Mouse (Mus musculus): ENCODE measurements around the gene Htatip2. TPM values are rescaled to one million over a fixed set of nuclear protein-coding genes. Genes with fewer than 3 reads are reported as not detected.

Htatip2 gene
- polyA plus RNA-seq, 1 experiment, result 2.9 TPM

DNA sequence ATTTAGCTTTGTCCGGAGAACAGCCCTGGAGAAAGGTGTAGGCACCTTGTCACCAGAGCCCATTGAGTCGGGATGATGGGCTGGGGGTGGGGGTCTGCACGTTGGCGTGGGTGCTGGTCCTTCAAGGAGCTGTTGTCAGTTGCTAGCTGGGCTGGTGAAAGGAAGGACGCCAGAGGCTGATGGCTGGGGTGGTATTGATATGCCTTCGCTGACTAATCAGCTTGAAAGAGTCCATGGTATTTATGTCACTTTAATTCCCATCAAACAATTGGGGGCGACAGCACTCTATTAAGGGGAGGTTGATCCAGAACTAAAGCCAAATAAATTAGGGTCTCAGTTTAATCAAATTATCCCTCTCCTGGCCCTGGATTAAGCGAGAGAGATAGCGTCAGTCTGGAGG lies 9.6 kb downstream of the Htatip2 start:
- Histone ChIP-seq H3K27me3 (ENCODE audit: control insufficient read depth, insufficient read depth, insufficient read length) (no peaks in the 10 kb centered on the region), H3K4me3 (no peak overlapping the region), H3K79me2 (ENCODE audit: control insufficient read depth, insufficient read depth) (no peaks in the 10 kb centered on the region), H3K4me2 (ENCODE audit: low read depth) (no peak overlapping the region), H3ac (ENCODE audit: control insufficient read depth, insufficient read length) (no peak overlapping the region), H3K36me3 (ENCODE audit: control insufficient read depth, insufficient read depth) (no peaks in the 10 kb centered on the region)
- TF ChIP-seq REST (IDR thresholded peaks at IDR 0.05; ENCODE audit: insufficient read depth, insufficient read length) (no peak), TCF12 (IDR thresholded peaks at IDR 0.05; ENCODE audit: insufficient read depth, poor library complexity, severe bottlenecking) (no peak), MYOG (IDR thresholded peaks at IDR 0.05; ENCODE audit: control insufficient read depth in 1 of 3, insufficient read depth in 1 of 3, insufficient read length in 2 of 3, low read depth in 2 of 3) (no peak), USF1 (IDR thresholded peaks at IDR 0.05; ENCODE audit: low read depth) (no peak), SRF (IDR thresholded peaks at IDR 0.05; ENCODE audit: control insufficient read depth, insufficient read length, low read depth) (no peak)

DNA sequence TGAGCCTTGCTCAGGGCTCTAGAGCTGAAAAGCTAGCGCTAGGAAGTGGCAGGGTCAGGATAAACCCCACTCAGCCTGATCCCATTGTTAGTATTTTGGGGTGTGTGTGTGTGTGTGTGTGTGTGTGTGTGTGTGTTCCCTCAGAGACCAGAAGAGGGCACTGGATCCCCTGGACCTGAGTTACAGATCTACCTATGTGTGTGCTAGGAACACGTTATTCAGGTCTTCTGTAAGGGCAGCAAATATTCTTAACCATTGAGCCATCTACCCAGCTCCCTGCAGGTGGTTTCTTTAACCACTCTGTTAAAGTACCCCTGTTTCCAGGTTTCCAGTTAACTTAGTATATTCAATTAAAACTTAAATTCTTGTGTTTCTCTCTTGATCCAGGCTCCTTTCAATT lies 15.5 kb downstream of the Htatip2 start:
- H3K4me3 ChIP-seq, result no peak overlapping the region
- TF ChIP-seq CEBPB (IDR thresholded peaks at IDR 0.05; ENCODE audit: insufficient read depth, poor library complexity, severe bottlenecking) (no peak), SRF (IDR thresholded peaks at IDR 0.05; ENCODE audit: control insufficient read depth, insufficient read length, low read depth) (no peak), E2F4 (IDR thresholded peaks at IDR 0.05; ENCODE audit: insufficient read depth) (no peak), MYOG (IDR thresholded peaks at IDR 0.05; ENCODE audit: control insufficient read depth in 1 of 3, insufficient read depth in 1 of 3, insufficient read length in 2 of 3, low read depth in 2 of 3) (no peak), MYOD1 (IDR thresholded peaks at IDR 0.05; ENCODE audit: control insufficient read depth in 1 of 3, insufficient read length in 2 of 3, low read depth in 2 of 3) (no peak), USF1 (IDR thresholded peaks at IDR 0.05; ENCODE audit: low read depth) (no peak), TCF3 (IDR thresholded peaks at IDR 0.05; ENCODE audit: insufficient read length, low read depth) (no peak), TCF12 (IDR thresholded peaks at IDR 0.05; ENCODE audit: insufficient read depth, poor library complexity, severe bottlenecking) (no peak)
- no peaks in the 10 kb centered on the region for H3K36me3 ChIP-seq (ENCODE audit: control insufficient read depth, insufficient read depth)
- H3K79me2 ChIP-seq (ENCODE audit: control insufficient read depth, insufficient read depth), result peaks cover 2% of the 10 kb centered on the region
- no peak overlapping the region for H3K4me2 ChIP-seq (ENCODE audit: low read depth)
- H3K27me3 ChIP-seq (ENCODE audit: control insufficient read depth, insufficient read depth, insufficient read length), result no peaks in the 10 kb centered on the region
- H3ac ChIP-seq (ENCODE audit: control insufficient read depth, insufficient read length), result no peak overlapping the region

DNA sequence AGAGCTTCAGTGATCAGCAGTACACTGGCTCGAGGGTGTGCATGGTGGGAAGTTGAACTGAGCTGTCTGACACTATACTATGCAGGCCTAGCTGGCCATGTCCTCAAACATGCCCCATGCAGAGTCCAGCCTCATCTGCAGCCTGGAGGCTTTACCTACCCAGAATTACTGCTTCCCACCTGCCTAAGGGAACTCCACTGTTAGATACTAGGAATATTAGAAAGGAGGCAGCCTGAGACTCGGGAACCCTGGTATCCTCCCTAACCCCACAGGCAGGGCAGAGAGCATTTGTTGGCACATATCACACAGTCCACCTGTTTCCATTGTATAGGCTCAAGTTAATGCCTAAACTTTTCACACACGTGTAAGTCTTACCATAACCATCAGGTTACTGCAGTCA lies 18.7 kb downstream of the Htatip2 start:
- H3K4me2 ChIP-seq (ENCODE audit: low read depth), result no peak overlapping the region

DNA sequence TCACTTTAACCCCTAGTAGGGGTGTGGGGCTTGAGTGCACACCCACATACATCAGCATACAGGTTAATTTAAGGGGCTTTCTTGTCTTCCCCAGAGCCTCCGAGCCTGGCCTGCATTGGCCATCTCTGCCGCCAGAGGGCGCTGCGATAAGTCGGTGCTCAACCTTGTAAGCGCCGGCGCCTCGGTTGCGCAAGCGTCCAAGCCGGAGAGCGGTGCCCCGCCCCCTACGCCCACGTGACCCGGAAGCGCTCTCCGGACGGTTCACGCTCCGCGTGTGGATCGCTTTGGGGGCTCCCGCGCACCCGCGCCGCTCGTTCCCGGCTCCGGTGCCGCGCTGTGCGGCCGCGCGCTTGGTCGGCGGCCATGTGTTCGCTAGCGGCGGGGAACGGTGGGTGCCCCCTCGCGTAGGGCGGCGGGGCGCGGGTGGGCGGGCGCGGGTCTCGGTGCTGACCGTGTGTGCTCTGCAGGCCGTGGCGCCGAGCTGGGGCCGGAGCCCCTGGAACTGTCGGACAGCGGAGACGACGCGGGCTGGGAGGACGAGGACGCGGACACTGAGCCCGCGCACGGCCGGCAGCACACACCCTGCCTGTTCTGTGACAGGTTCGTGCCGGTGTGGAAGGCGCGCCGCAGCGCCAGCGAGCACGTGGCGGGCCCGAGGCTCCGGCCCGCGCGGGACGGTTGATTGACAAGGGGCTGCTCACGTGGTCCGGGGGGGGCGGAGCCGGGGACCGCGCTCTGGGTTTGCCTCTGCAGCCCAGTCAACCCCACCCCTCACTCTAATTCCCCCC lies 19.4 kb downstream of the Htatip2 start, which contains the start of gene Prmt3:
TSS of gene Prmt3 (plus strand) at position 233 of the 788 bp plus-strand sequence.
- Histone ChIP-seq H3K79me2 (ENCODE audit: control insufficient read depth, insufficient read depth) (peaks cover 6% of the 10 kb centered on the region), H3K36me3 (ENCODE audit: control insufficient read depth, insufficient read depth) (peaks cover 4% of the 10 kb centered on the region), H3K4me2 (ENCODE audit: low read depth) (peak within 1 kb of the TSS; percentile 63), H3ac (ENCODE audit: control insufficient read depth, insufficient read length) (peak within 1 kb of the TSS; percentile 97), H3K4me3 (peak within 1 kb of the TSS; percentile 10), H3K27me3 (ENCODE audit: control insufficient read depth, insufficient read depth, insufficient read length) (no peaks in the 10 kb centered on the region)
- TF ChIP-seq CEBPB (IDR thresholded peaks at IDR 0.05; ENCODE audit: insufficient read depth, poor library complexity, severe bottlenecking), result peak; percentile 98
- TF ChIP-seq POLR2A (IDR thresholded peaks at IDR 0.05; ENCODE audit: insufficient read length, low read depth), result peak; percentile 72
- peak in 1 of 3 experiments; percentile 6 for TF ChIP-seq MYOD1 (IDR thresholded peaks at IDR 0.05; ENCODE audit: control insufficient read depth in 1 of 3, insufficient read length in 2 of 3, low read depth in 2 of 3)
- TF ChIP-seq USF1 (IDR thresholded peaks at IDR 0.05; ENCODE audit: low read depth), result peak; percentile 89
- no peak for TF ChIP-seq POLR2AphosphoS2 (IDR thresholded peaks at IDR 0.05; ENCODE audit: insufficient read length, low read depth)
- peak in 1 of 3 experiments; percentile 39 for TF ChIP-seq MYOG (IDR thresholded peaks at IDR 0.05; ENCODE audit: control insufficient read depth in 1 of 3, insufficient read depth in 1 of 3, insufficient read length in 2 of 3, low read depth in 2 of 3)
- TF ChIP-seq REST (IDR thresholded peaks at IDR 0.05; ENCODE audit: insufficient read depth, insufficient read length), result no peak
- peak; percentile 65 for TF ChIP-seq MAX (IDR thresholded peaks at IDR 0.05; ENCODE audit: low read depth)
- TF ChIP-seq TCF3 (IDR thresholded peaks at IDR 0.05; ENCODE audit: insufficient read length, low read depth), result no peak

More for the DNA sequence above, 18.7 kb downstream of the Htatip2 start:
- peaks cover 4% of the 10 kb centered on the region for H3K36me3 ChIP-seq (ENCODE audit: control insufficient read depth, insufficient read depth)
- peak overlapping the region; percentile 10 for H3K4me3 ChIP-seq
- H3K27me3 ChIP-seq (ENCODE audit: control insufficient read depth, insufficient read depth, insufficient read length), result no peaks in the 10 kb centered on the region
- no peak overlapping the region for H3ac ChIP-seq (ENCODE audit: control insufficient read depth, insufficient read length)
- TF ChIP-seq REST (IDR thresholded peaks at IDR 0.05; ENCODE audit: insufficient read depth, insufficient read length), result no peak
- H3K79me2 ChIP-seq (ENCODE audit: control insufficient read depth, insufficient read depth), result peaks cover 6% of the 10 kb centered on the region

DNA sequence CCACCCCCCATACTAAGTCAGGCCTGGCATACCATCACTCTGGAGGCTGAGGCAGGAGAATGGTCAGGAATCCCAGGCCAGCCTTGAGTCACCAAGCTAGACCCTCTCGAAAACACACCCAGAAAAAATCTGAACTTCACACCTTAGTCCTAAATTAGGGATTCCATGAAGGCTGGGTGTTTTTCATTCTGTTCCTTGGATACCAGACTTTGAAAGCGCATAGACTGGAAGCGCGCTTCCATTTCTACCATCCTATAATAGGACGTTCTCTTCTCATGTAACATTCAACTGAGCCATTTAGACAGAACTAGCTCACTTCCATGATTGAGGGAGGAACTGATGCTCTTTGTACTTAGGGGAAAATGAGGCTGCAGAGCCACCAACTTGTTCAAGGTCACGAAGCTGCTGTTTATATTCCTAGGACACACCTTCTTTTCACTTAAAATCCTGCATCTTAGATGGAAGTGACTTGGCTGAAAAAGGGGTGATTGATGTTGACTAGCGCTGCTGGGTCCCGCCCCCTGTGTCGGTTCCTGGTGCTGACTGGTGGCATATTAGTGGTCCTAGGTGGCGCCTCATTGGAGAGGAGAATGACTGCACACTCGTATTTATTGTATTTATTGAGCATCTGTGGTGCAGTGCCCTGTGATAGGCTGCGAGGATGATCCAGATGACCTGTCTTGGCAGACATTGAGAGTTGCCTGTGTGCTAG lies 20.1 kb downstream of the Htatip2 start:
- TF ChIP-seq MAX (IDR thresholded peaks at IDR 0.05; ENCODE audit: low read depth), result no peak
- TF ChIP-seq TCF12 (IDR thresholded peaks at IDR 0.05; ENCODE audit: insufficient read depth, poor library complexity, severe bottlenecking), result no peak
- no peak for TF ChIP-seq POLR2A (IDR thresholded peaks at IDR 0.05; ENCODE audit: insufficient read length, low read depth)
- Histone ChIP-seq H3K27me3 (ENCODE audit: control insufficient read depth, insufficient read depth, insufficient read length) (no peaks in the 10 kb centered on the region), H3K4me2 (ENCODE audit: low read depth) (peak overlapping the region; percentile 63), H3K4me3 (peak overlapping the region; percentile 10), H3K79me2 (ENCODE audit: control insufficient read depth, insufficient read depth) (peaks cover 6% of the 10 kb centered on the region), H3K36me3 (ENCODE audit: control insufficient read depth, insufficient read depth) (peaks cover 4% of the 10 kb centered on the region), H3ac (ENCODE audit: control insufficient read depth, insufficient read length) (peak overlapping the region; percentile 97)

Measured in myocyte (in vitro differentiated cells).